In genomic region chr6:5993056-5993455, GRCm38 (mm10) we compare ENCODE assay signal across 13 mouse cellular contexts.
DNase-seq lines count a peak whose midpoint lies in the region; ATAC-seq and TF ChIP-seq lines count a peak whose summit lies in the region.
"Had no signal": no experiment of that assay in that cellular context is flagged by ENCODE, and none has a peak within 500 bp of the region (broad histone marks: within the 10 kb centered on the region; RNA-seq: fewer than 3 reads in every experiment).

No protein-coding gene starts in this region.

- peak overlapping the region; percentile 53 for H3K27ac ChIP-seq in heart, embryonic 13.5 days (replicated peaks)
- H3K27ac ChIP-seq in limb, embryonic 12.5 days: 0 out of 2 replicates have a peak overlapping the region, but pooled peaks have one; percentile 31
- H3K27ac ChIP-seq in limb, embryonic 10.5 days: no peak overlapping the region; the same call in 1 of the 2 replicates
- H3K27ac ChIP-seq in forebrain, postnatal 0 days (ENCODE audit: low read depth, low read length): peak overlapping the region; percentile 47

- 0 out of 2 replicates have a peak overlapping the region, but pooled peaks have one; percentile 0 for H3K4me2 ChIP-seq in heart, embryonic 13.5 days
- no peak overlapping the region for H3K4me2 ChIP-seq in limb, embryonic 12.5 days
- H3K4me2 ChIP-seq in forebrain, postnatal 0 days (ENCODE audit: low read depth): peak overlapping the region; percentile 41; the same call in 1 of the 2 replicates

- no peak overlapping the region for H3K9ac ChIP-seq in heart, embryonic 13.5 days
- no peak overlapping the region for H3K9ac ChIP-seq in limb, embryonic 12.5 days (replicated peaks)
- H3K9ac ChIP-seq in forebrain, postnatal 0 days: no peak overlapping the region
- H3K9ac ChIP-seq: liver, postnatal 0 days had no signal

- H3K4me3 ChIP-seq in heart, embryonic 13.5 days: no peak overlapping the region
- no peak overlapping the region for H3K4me3 ChIP-seq in limb, embryonic 12.5 days (replicated peaks)
- H3K4me3 ChIP-seq in limb, embryonic 10.5 days: no peak overlapping the region
- H3K4me3 ChIP-seq in forebrain, postnatal 0 days (ENCODE audit: low read depth, low read length): no peak overlapping the region
- H3K4me3 ChIP-seq: myocyte had no signal

- TF ChIP-seq CTCF in forebrain, postnatal 0 days (IDR thresholded peaks at IDR 0.05; ENCODE audit: low read depth): no peak

- WGBS in heart, embryonic 13.5 days: 41% methylated on average over 7 of the region's 7 CpGs
- WGBS in limb, embryonic 12.5 days: 29% methylated on average over 7 of the region's 7 CpGs
- 67% methylated on average over 7 of the region's 7 CpGs for WGBS in limb, embryonic 10.5 days
- WGBS in forebrain, postnatal 0 days: 8% methylated on average over 7 of the region's 7 CpGs

- DNase-seq in heart, adult 18-20 months: no peak
- no peak for DNase-seq in limb, embryonic 10.5 days (ENCODE audit: low spot score)
- peak; percentile 16 for DNase-seq in adipocyte (ENCODE audit: low spot score)
- peak; percentile 57 for DNase-seq in forebrain, postnatal 0 days
- no peak for DNase-seq in adrenal gland, adult 18-20 months (ENCODE audit: low spot score in 2 of 2)
- DNase-seq in urinary bladder, adult 2 months (ENCODE audit: low spot score): no peak
- DNase-seq: layer of hippocampus, adult 9-11 months; liver, postnatal 0 days; right cerebral cortex, postnatal 14 days had no signal

- no peaks in the 10 kb centered on the region for H3K36me3 ChIP-seq in heart, embryonic 13.5 days
- no peaks in the 10 kb centered on the region for H3K36me3 ChIP-seq in limb, embryonic 12.5 days
- H3K36me3 ChIP-seq in limb, embryonic 10.5 days: no peaks in the 10 kb centered on the region
- no peaks in the 10 kb centered on the region for H3K36me3 ChIP-seq in forebrain, postnatal 0 days (ENCODE audit: insufficient read depth)

- peaks cover 19% of the 10 kb centered on the region for H3K4me1 ChIP-seq in heart, embryonic 13.5 days
- H3K4me1 ChIP-seq in limb, embryonic 12.5 days (replicated peaks): peaks cover 35% of the 10 kb centered on the region
- H3K4me1 ChIP-seq in limb, embryonic 10.5 days: peaks cover 25% of the 10 kb centered on the region
- H3K4me1 ChIP-seq in forebrain, postnatal 0 days (ENCODE audit: insufficient read depth): peaks cover 10% of the 10 kb centered on the region

- no peak for ATAC-seq in heart, embryonic 13.5 days (ENCODE audit: extremely low read depth, insufficient number of reproducible peaks, low FRiP score, low TSS enrichment)
- no peak for ATAC-seq in limb, embryonic 12.5 days (ENCODE audit: insufficient number of reproducible peaks, insufficient read depth, low FRiP score, low TSS enrichment, low read depth)
- peak; percentile 72 for ATAC-seq in forebrain, postnatal 0 days
- ATAC-seq: activated CD4-positive, CD25-positive, alpha-beta regulatory T cell, adult 4 months; liver, postnatal 0 days had no signal

- no peaks in the 10 kb centered on the region for H3K9me3 ChIP-seq in heart, embryonic 13.5 days
- no peaks in the 10 kb centered on the region for H3K9me3 ChIP-seq in limb, embryonic 12.5 days
- no peaks in the 10 kb centered on the region for H3K9me3 ChIP-seq in limb, embryonic 10.5 days (replicated peaks)
- no peaks in the 10 kb centered on the region for H3K9me3 ChIP-seq in forebrain, postnatal 0 days (ENCODE audit: low read length)

- no peaks in the 10 kb centered on the region for H3K27me3 ChIP-seq in heart, embryonic 13.5 days (replicated peaks)
- H3K27me3 ChIP-seq in limb, embryonic 12.5 days: no peaks in the 10 kb centered on the region; the same call in 1 of the 2 replicates
- H3K27me3 ChIP-seq in limb, embryonic 10.5 days (ENCODE audit: low read depth, poor library complexity, severe bottlenecking): no peaks in the 10 kb centered on the region
- no peaks in the 10 kb centered on the region for H3K27me3 ChIP-seq in forebrain, postnatal 0 days (ENCODE audit: insufficient read depth, low read length)

Comparison
In these comparisons a context has a peak if more than half of its experiments do, and no peak if none do; other contexts are left out.
1. DNase-seq: peak in adipocyte (single experiment) and forebrain, postnatal 0 days (single experiment); none in heart, adult 18-20 months (0 of 2), limb, embryonic 10.5 days (single experiment), adrenal gland, adult 18-20 months (0 of 2) and urinary bladder, adult 2 months (single experiment).